Mouse (Mus musculus): Measurements from ENCODE around the gene Gm20388. TPM values are rescaled to one million over a fixed set of nuclear protein-coding genes. Genes with fewer than 3 reads are reported as not detected.

Gm20388 gene
- total RNA-seq, 2 experiments from 2014 or later: 4.4 to 7.8 TPM

- DNase-seq (ENCODE audit: low spot score in 2 of 2): no peak
Measured at GRCm38 (mm10) chr8:123854733-123855475, 3944.3 kb downstream of the Gm20388 start.

- peak in 1 of 2 experiments; percentile 47 for DNase-seq (ENCODE audit: low spot score in 2 of 2)
Measured at GRCm38 (mm10) chr8:123857361-123857760, 3946.7 kb downstream of the Gm20388 start.

- no peak for DNase-seq (ENCODE audit: low spot score in 2 of 2)
Measured at GRCm38 (mm10) chr8:123858574-123858940, 3947.9 kb downstream of the Gm20388 start.

GRCm38 (mm10) chr8:123858941-123859647, 3948.5 kb downstream of the Gm20388 start:
- peak; percentile 88 to 93 for DNase-seq (ENCODE audit: low spot score in 2 of 2)

GRCm38 (mm10) chr8:123859648-123860259, 3949.1 kb downstream of the Gm20388 start, which contains the start of gene Ccsap:
Ccsap (minus strand) TSS chr8:123860209.
- peak; percentile 47 to 70 for DNase-seq (ENCODE audit: low spot score in 2 of 2)

GRCm38 (mm10) chr8:123860386-123860785, 3949.7 kb downstream of the Gm20388 start:
- DNase-seq (ENCODE audit: low spot score in 2 of 2): no peak

GRCm38 (mm10) chr8:123865786-123866185, 3955.1 kb downstream of the Gm20388 start:
- DNase-seq (ENCODE audit: low spot score in 2 of 2): no peak

GRCm38 (mm10) chr8:123866971-123867370, 3956.3 kb downstream of the Gm20388 start:
- DNase-seq (ENCODE audit: low spot score in 2 of 2): no peak

GRCm38 (mm10) chr8:123872048-123872447, 3961.4 kb downstream of the Gm20388 start:
- no peak for DNase-seq (ENCODE audit: low spot score in 2 of 2)

- DNase-seq (ENCODE audit: low spot score in 2 of 2): no peak
Measured at GRCm38 (mm10) chr8:123873364-123873763, 3962.7 kb downstream of the Gm20388 start.

GRCm38 (mm10) chr8:123874324-123874723, 3963.7 kb downstream of the Gm20388 start:
- DNase-seq (ENCODE audit: low spot score in 2 of 2): peak; percentile 47 to 69

GRCm38 (mm10) chr8:123877865-123878264, 3967.2 kb downstream of the Gm20388 start:
- DNase-seq (ENCODE audit: low spot score in 2 of 2): peak in 1 of 2 experiments; percentile 35

GRCm38 (mm10) chr8:123880271-123880670, 3969.6 kb downstream of the Gm20388 start:
- DNase-seq (ENCODE audit: low spot score in 2 of 2): peak; percentile 68 to 77

GRCm38 (mm10) chr8:123880821-123881350, 3970.2 kb downstream of the Gm20388 start:
- no peak for DNase-seq (ENCODE audit: low spot score in 2 of 2)

GRCm38 (mm10) chr8:123882412-123882811, 3971.8 kb downstream of the Gm20388 start:
- no peak for DNase-seq (ENCODE audit: low spot score in 2 of 2)

GRCm38 (mm10) chr8:123883094-123883493, 3972.5 kb downstream of the Gm20388 start:
- no peak for DNase-seq (ENCODE audit: low spot score in 2 of 2)

GRCm38 (mm10) chr8:123884721-123885565, 3974.3 kb downstream of the Gm20388 start:
- peak; percentile 73 to 83 for DNase-seq (ENCODE audit: low spot score in 2 of 2)

GRCm38 (mm10) chr8:123887163-123887562, 3976.5 kb downstream of the Gm20388 start:
- DNase-seq (ENCODE audit: low spot score in 2 of 2): no peak

- DNase-seq (ENCODE audit: low spot score in 2 of 2): no peak
Measured at GRCm38 (mm10) chr8:123887956-123888355, 3977.3 kb downstream of the Gm20388 start.

- DNase-seq (ENCODE audit: low spot score in 2 of 2): no peak
Measured at GRCm38 (mm10) chr8:123889797-123890196, 3979.2 kb downstream of the Gm20388 start.

GRCm38 (mm10) chr8:123891271-123891670, 3980.6 kb downstream of the Gm20388 start:
- peak; percentile 31 to 37 for DNase-seq (ENCODE audit: low spot score in 2 of 2)
